Mouse (Mus musculus) brown adipose tissue, adult 24 weeks (tissue): ENCODE measurements around the gene Reps1. TPM values are rescaled to one million over a fixed set of nuclear protein-coding genes. Genes with fewer than 3 reads are reported as not detected.

Source experiments
- H3K27ac ChIP-seq: fragments of 200-500 bp; replicated peaks from 2 replicates; pipeline ENCODE4 v1.5.1; 2012; ENCODE audit warnings: low read depth, mild to moderate bottlenecking, low read length
- H3K4me1 ChIP-seq: fragments of 200-500 bp; 2 replicates; pipeline ENCODE4 v1.6.1; 2012; ENCODE audit warnings: low read length, mixed read lengths; ENCODE audit not compliant: control insufficient read depth, insufficient read depth, insufficient read length
- H3K4me3 ChIP-seq: fragments of 200-500 bp; 2 replicates; pipeline ENCODE4 v1.5.1; 2012; ENCODE audit warnings: low read depth, mild to moderate bottlenecking, low read length, moderate library complexity; ENCODE audit not compliant: insufficient read depth
- polyA plus RNA-seq: library from polyadenylated mRNA; stranded (reverse); fragments of >200 nt; gene quantifications from 2 replicates; pipeline ENCODE4 v1.2.4, GENCODE M21; 2012; ENCODE audit not compliant: missing spikeins, insufficient read depth, insufficient read length

Gene Reps1
- polyA plus RNA-seq, 1 experiment, result 8.5 TPM

DNA sequence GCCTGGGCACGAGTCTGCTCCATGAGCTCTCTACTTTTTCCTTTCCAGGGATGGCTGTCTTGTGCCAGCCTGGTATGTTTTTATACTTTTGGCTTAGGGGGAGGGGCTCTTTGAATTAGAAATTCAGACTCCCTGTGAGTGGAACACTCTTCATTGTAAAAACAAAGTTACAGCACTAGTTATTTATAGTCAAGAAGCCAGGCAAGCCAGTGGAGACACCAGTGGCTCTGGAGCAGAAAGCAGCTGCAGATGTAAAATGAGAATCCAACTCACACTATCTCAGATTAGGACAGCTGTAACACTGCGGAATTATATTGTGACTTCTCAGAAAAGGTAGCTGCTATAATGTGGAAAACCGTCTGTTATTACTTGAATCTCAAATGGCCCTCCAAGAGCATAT, 91.6 kb downstream of the Reps1 start:
- no peak overlapping the region for H3K27ac ChIP-seq
- H3K4me1 ChIP-seq, result no peaks in the 10 kb centered on the region
- no peak overlapping the region for H3K4me3 ChIP-seq

DNA sequence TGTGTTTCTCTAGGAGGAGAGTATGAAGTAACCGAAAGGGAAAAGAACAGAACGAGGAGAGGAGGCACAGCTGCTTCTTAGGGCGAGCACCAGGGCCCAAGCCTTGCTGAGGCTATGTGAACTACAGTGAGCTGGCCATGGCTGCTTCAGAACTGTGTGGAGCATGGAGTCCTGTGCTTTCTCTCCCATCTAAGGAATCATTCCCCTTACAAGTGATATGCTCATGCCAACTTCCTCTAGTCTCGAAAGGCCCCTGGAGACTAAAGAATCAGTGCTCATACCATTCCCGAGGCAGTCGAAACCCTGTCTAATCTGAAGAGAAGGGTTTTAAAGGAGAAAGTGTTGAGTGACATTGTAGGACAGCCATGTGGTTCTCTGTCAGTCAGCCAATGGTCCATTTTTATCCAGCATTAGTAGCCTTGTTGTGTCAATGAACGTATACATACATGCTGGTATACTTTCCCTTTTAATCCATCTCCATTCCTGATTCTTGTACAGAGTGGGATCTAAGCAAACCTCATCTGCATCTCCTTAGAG, 106.8 kb downstream of the Reps1 start:
- no peak overlapping the region for H3K27ac ChIP-seq
- no peaks in the 10 kb centered on the region for H3K4me1 ChIP-seq
- no peak overlapping the region for H3K4me3 ChIP-seq

Other genes with a start within 250 kb of the Reps1 start
- 16.9 and 24.7 TPM in 2 replicates for gene Heca, start 107.8 kb upstream of the Reps1 start, polyA plus RNA-seq
- 40.5 and 44.3 TPM in 2 replicates for gene Abracl, start 32.6 kb upstream of the Reps1 start, polyA plus RNA-seq
- not detected in 2 replicates for gene Ect2l, start 155.0 kb downstream of the Reps1 start, polyA plus RNA-seq
- gene Ccdc28a, start 179.1 kb downstream of the Reps1 start, polyA plus RNA-seq, result 5.8 and 10.1 TPM in 2 replicates